Mouse (Mus musculus) CH12.LX (cell line): Measurements from ENCODE around the gene Lin28a. TPM values are rescaled to one million over a fixed set of nuclear protein-coding genes. Genes with fewer than 3 reads are reported as not detected.

Experiments used
- DNase-seq: peaks from one replicate; pipeline ENCODE4 v3.0.0-alpha.2; 2013; ENCODE audit errors: extremely low read depth
- H3K27ac ChIP-seq: 2 replicates; pipeline ENCODE4 v1.5.1; 2012; ENCODE audit warnings: low read depth, mild to moderate bottlenecking, control low read depth, moderate library complexity; ENCODE audit not compliant: insufficient read depth
- H3K27me3 ChIP-seq: replicated peaks from 2 replicates; pipeline ENCODE3; 2012; ENCODE audit warnings: inconsistent platforms
- H3K36me3 ChIP-seq, 2 experiments: replicated peaks in 1 of 2; 2 replicates each; pipeline versions ENCODE3 to v1.6.1; 2012; ENCODE audit warnings: inconsistent platforms in 1 of 2, low read length in 1 of 2, mild to moderate bottlenecking in 1 of 2, mixed read lengths in 1 of 2, moderate library complexity in 1 of 2; ENCODE audit not compliant: control insufficient read depth in 1 of 2, insufficient read depth in 1 of 2
- H3K4me1 ChIP-seq, 2 experiments: 2 replicates each; pipeline ENCODE4 v1.6.1; 2012; ENCODE audit warnings: inconsistent platforms in 1 of 2, moderate library complexity in 1 of 2; ENCODE audit not compliant: insufficient read depth in 2 of 2, control insufficient read depth in 1 of 2
- H3K4me2 ChIP-seq: 2 replicates; pipeline ENCODE4 v1.6.1; 2012; ENCODE audit warnings: low read depth, mild to moderate bottlenecking, control low read depth; ENCODE audit not compliant: poor library complexity, insufficient read depth, severe bottlenecking
- H3K4me3 ChIP-seq, 3 experiments: fragments of 150-350 bp in 1 of 3; sonication (generic) in 1 of 3; replicated peaks in 1 of 3; 2 replicates each; pipeline versions ENCODE3 to v1.5.1; 2011 to 2012; ENCODE audit warnings: low read depth in 2 of 3, low read length in 2 of 3, mild to moderate bottlenecking in 2 of 3, moderate library complexity in 2 of 3, control low read depth in 1 of 3, improper control_type of control experiment in 1 of 3, inconsistent platforms in 1 of 3, mixed read lengths in 1 of 3; ENCODE audit not compliant: poor library complexity in 1 of 3
- H3K79me2 ChIP-seq: replicated peaks from 2 replicates; pipeline ENCODE4 v1.6.1; 2012; ENCODE audit warnings: mild to moderate bottlenecking, moderate library complexity; ENCODE audit not compliant: control insufficient read depth, poor library complexity, insufficient read depth, severe bottlenecking; ENCODE audit errors: extremely low read depth
- H3K9ac ChIP-seq: 2 replicates; pipeline ENCODE4 v1.6.1; 2012; ENCODE audit warnings: low read depth, mild to moderate bottlenecking, control low read depth, moderate library complexity; ENCODE audit not compliant: insufficient read depth
- H3K9me3 ChIP-seq: replicated peaks from 2 replicates; pipeline ENCODE3; 2012; ENCODE audit warnings: low read length, inconsistent platforms, mixed read lengths
- CHD1 ChIP-seq: IDR thresholded peaks from 2 replicates; pipeline ENCODE4 v1.6.1; 2012; ENCODE audit warnings: low read depth, low read length, improper control_type of control experiment, inconsistent platforms
- CHD2 ChIP-seq: IDR thresholded peaks from 2 replicates; pipeline ENCODE4 v1.6.1; 2011; ENCODE audit warnings: low read length, improper control_type of control experiment
- ELF1 ChIP-seq: IDR thresholded peaks from 2 replicates; pipeline ENCODE4 v1.6.1; 2014; ENCODE audit warnings: low read depth, mild to moderate bottlenecking, inconsistent platforms, low read length, improper control_type of control experiment
- ETS1 ChIP-seq: conservative IDR thresholded peaks from 2 replicates; pipeline ENCODE4 v1.6.1; 2012; ENCODE audit warnings: low read depth, mild to moderate bottlenecking, inconsistent platforms, low read length, improper control_type of control experiment, moderate library complexity
- HCFC1 ChIP-seq: IDR thresholded peaks from 2 replicates; pipeline ENCODE4 v1.6.1; 2012; ENCODE audit warnings: low read depth, mild to moderate bottlenecking, inconsistent platforms, low read length, improper control_type of control experiment
- IRF4 ChIP-seq: IDR thresholded peaks from 2 replicates; pipeline ENCODE4 v1.6.1; 2014; ENCODE audit warnings: low read depth, mild to moderate bottlenecking, inconsistent platforms, low read length, improper control_type of control experiment
- MAFK ChIP-seq: IDR thresholded peaks from 2 replicates; pipeline ENCODE4 v1.6.1; 2011; ENCODE audit warnings: low read length, improper control_type of control experiment; ENCODE audit not compliant: insufficient replicate concordance
- MAZ ChIP-seq: IDR thresholded peaks from 2 replicates; pipeline ENCODE4 v1.6.1; 2012; ENCODE audit warnings: low read depth, mild to moderate bottlenecking, inconsistent platforms, low read length, improper control_type of control experiment, moderate library complexity
- MEF2A ChIP-seq: IDR thresholded peaks from 2 replicates; pipeline ENCODE4 v1.6.1; 2014; ENCODE audit warnings: low read depth, mild to moderate bottlenecking, inconsistent platforms, low read length, improper control_type of control experiment, borderline replicate concordance
- NELFE ChIP-seq: IDR thresholded peaks from 2 replicates; pipeline ENCODE4 v1.6.1; 2011; ENCODE audit warnings: low read depth, low read length, improper control_type of control experiment
- PAX5 ChIP-seq: IDR thresholded peaks from 2 replicates; pipeline ENCODE4 v1.6.1; 2012; ENCODE audit warnings: low read length, inconsistent platforms, mixed read lengths
- RAD21 ChIP-seq: IDR thresholded peaks from 2 replicates; pipeline ENCODE4 v1.6.1; 2011; ENCODE audit warnings: low read depth, mild to moderate bottlenecking, low read length, improper control_type of control experiment, moderate library complexity
- RCOR1 ChIP-seq: conservative IDR thresholded peaks from 2 replicates; pipeline ENCODE4 v1.6.1; 2012; ENCODE audit warnings: low read depth, mild to moderate bottlenecking, inconsistent platforms, low read length, improper control_type of control experiment
- SMC3 ChIP-seq: IDR thresholded peaks from 2 replicates; pipeline ENCODE4 v1.6.1; 2011; ENCODE audit warnings: low read depth, low read length, improper control_type of control experiment
- TBP ChIP-seq: conservative IDR thresholded peaks from 2 replicates; pipeline ENCODE4 v1.6.1; 2011; ENCODE audit warnings: low read depth, low read length, improper control_type of control experiment
- UBTF ChIP-seq: IDR thresholded peaks from 2 replicates; pipeline ENCODE4 v1.6.1; 2012; ENCODE audit warnings: low read depth, mild to moderate bottlenecking, inconsistent platforms, low read length, improper control_type of control experiment, moderate library complexity
- ZC3H11A ChIP-seq: IDR thresholded peaks from 2 replicates; pipeline ENCODE4 v1.6.1; 2012; ENCODE audit warnings: low read depth, mild to moderate bottlenecking, inconsistent platforms, low read length, improper control_type of control experiment
- ZKSCAN1 ChIP-seq: IDR thresholded peaks from 2 replicates; pipeline ENCODE4 v1.6.1; 2012; ENCODE audit warnings: low read depth, inconsistent platforms, low read length, improper control_type of control experiment, borderline replicate concordance
- ZNF384 ChIP-seq: IDR thresholded peaks from 2 replicates; pipeline ENCODE4 v1.6.1; 2012; ENCODE audit warnings: low read depth, low read length, improper control_type of control experiment, inconsistent platforms
- dilution Hi-C: fragments of 300-500 bp; cut with MboI; formaldehyde crosslinking; loops from 2 replicates; pipeline ENCODE4 v1.14.3; 2020; ENCODE audit warnings: low sequenced_read_pairs; ENCODE audit not compliant: extremely low pct_unique_long_range_greater_than_20kb, extremely low pct_ligation_motif_present
- in situ Hi-C: fragments of 300-500 bp; cut with MboI; formaldehyde crosslinking; loops from 3 replicates; pipeline ENCODE4 v1.14.3; 2019; ENCODE audit warnings: low sequenced_read_pairs, low pct_ligation_motif_present, low pct_unique_long_range_greater_than_20kb, mixed read lengths
- polyA plus RNA-seq: library from polyadenylated mRNA; unstranded; fragments of >175 nt; gene quantifications from 2 replicates; pipeline ENCODE4 v1.2.1, GENCODE M21; 2012; ENCODE audit warnings: low read depth; ENCODE audit not compliant: insufficient read length
- total RNA-seq, 2 experiments: library from RNA; depleted of rRNA; stranded (reverse); fragments of 300-350 nt in 1 of 2; fragments of >200 nt in 1 of 2; gene quantifications; 2 replicates each; pipeline ENCODE4 v1.2.3; 2012 to 2014

Lin28a gene
- total and polyA plus RNA-seq, 3 experiments = 0.08 TPM; not detected in 2

GRCm38 (mm10) chr4:134062561-134062960 is 43.9 kb upstream of the Lin28a start:
- dilution Hi-C loops (no loop called here), in situ Hi-C loops (no loop called here)
- Histone ChIP-seq H3K27me3 (no peaks in the 10 kb centered on the region), H3K4me1 (peaks cover 5 to 24% of the 10 kb centered on the region in 2 experiments; a peak in 2 of 4 replicates), H3K4me3 (no peak overlapping the region), H3K36me3 (no peaks in the 10 kb centered on the region), H3K27ac (no peak overlapping the region), H3K9me3 (no peaks in the 10 kb centered on the region), H3K79me2 (no peaks in the 10 kb centered on the region), H3K4me2 (no peak overlapping the region), H3K9ac (no peak overlapping the region)
- no peak for DNase-seq
- TF ChIP-seq HCFC1 (no peak), MAFK (no peak), MEF2A (no peak), RCOR1 (no peak), RAD21 (no peak), ZNF384 (no peak), IRF4 (no peak)

- no peak overlapping the region for H3K27ac ChIP-seq
- H3K9me3 ChIP-seq = no peaks in the 10 kb centered on the region
- no peak overlapping the region for H3K9ac ChIP-seq
- H3K79me2 ChIP-seq = no peaks in the 10 kb centered on the region
- dilution Hi-C loops = no loop called here
- H3K4me3 ChIP-seq = no peak overlapping the region
- no peaks in the 10 kb centered on the region for H3K27me3 ChIP-seq
- H3K4me2 ChIP-seq = no peak overlapping the region
- in situ Hi-C loops = no loop called here
- TF ChIP-seq HCFC1 (no peak), MAZ (no peak), SMC3 (no peak), NELFE (no peak), CHD1 (no peak), CHD2 (no peak), ELF1 (no peak), RAD21 (no peak), MEF2A (no peak), PAX5 (no peak), MAFK (no peak), ETS1 (no peak), UBTF (no peak), ZC3H11A (no peak), ZKSCAN1 (no peak), TBP (no peak)
- H3K36me3 ChIP-seq = no peaks in the 10 kb centered on the region
- H3K4me1 ChIP-seq = peaks cover 8 to 24% of the 10 kb centered on the region in 2 experiments; a peak in 2 of 4 replicates
- DNase-seq = no peak
Observed at GRCm38 (mm10) chr4:134061944-134062446, 43.4 kb upstream of the Lin28a start.
